Mouse (Mus musculus): ENCODE measurements around the gene Slc7a11.

GRCm38 (mm10) chr3:49867147-49867950 lies 576.1 kb downstream of the Slc7a11 start:
- no peak for TF ChIP-seq CTCF (IDR thresholded peaks at IDR 0.05; ENCODE audit: insufficient read depth, low read depth, low read length)
- TF ChIP-seq POLR2A (IDR thresholded peaks at IDR 0.05; ENCODE audit: insufficient read depth, low read depth, low read length) = no peak
